Mouse (Mus musculus) embryo, embryonic 10 days (tissue): ENCODE data around the gene Tst.

Source experiments
- DNase-seq: peaks from one replicate; pipeline ENCODE4 v3.0.0-alpha.2; 2015; ENCODE audit warnings: low spot score

Gene Tst

GRCm38 (mm10) chr15:78405517-78406211 lies at the start of gene Tst:
Gene Tst (minus strand): TSS chr15:78405907.
- DNase-seq = peak; percentile 91

DNA sequence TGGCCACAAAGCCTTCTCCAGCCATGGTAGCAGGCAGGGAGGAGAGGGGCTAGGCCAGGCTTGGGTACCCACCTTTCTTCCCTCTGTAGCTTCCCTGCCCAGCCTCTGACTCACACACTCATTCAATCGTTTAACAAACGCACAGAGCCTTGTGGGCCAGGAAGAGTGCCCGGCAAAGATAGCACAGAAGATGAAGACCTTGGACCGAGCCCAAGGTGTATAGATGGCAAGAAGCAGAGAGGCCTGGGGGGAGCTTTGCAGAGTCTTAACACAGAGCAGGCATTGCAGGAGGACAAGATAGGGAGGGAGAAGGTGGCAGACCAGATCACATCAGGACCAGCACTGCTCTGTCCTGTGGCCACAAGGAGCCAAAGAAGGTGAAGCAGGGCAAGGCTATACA lies 49.5 kb upstream of the Tst start:
- no peak for DNase-seq

GRCm38 (mm10) chr15:78452929-78453328 lies 47.2 kb upstream of the Tst start:
- no peak for DNase-seq

GRCm38 (mm10) chr15:78451201-78451600 lies 45.5 kb upstream of the Tst start:
- DNase-seq = no peak

GRCm38 (mm10) chr15:78450419-78450768 lies 44.7 kb upstream of the Tst start:
- DNase-seq = no peak

- peak; percentile 49 for DNase-seq
Observed at GRCm38 (mm10) chr15:78449694-78450418, 44.1 kb upstream of the Tst start.

DNA sequence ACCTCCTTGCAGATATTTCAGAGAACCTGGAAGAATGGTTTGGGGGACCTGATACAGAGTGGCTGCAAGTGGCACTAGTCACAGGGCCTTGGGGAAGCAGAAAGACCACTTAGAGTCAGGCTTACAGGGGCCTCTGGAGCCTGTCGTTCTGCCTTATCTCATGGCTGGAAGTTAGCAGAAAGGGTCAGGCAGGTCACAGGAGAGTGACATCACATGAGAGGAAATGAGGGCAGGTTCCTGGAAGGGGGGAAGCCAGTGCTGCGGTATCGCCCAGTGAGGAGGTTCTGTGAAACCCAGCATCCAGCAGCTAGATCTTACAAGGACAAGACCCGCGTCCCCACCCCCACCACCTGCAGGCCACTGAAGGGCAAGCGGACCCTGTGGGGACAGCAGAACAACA lies 43.4 kb upstream of the Tst start:
- DNase-seq = peak; percentile 37

DNA sequence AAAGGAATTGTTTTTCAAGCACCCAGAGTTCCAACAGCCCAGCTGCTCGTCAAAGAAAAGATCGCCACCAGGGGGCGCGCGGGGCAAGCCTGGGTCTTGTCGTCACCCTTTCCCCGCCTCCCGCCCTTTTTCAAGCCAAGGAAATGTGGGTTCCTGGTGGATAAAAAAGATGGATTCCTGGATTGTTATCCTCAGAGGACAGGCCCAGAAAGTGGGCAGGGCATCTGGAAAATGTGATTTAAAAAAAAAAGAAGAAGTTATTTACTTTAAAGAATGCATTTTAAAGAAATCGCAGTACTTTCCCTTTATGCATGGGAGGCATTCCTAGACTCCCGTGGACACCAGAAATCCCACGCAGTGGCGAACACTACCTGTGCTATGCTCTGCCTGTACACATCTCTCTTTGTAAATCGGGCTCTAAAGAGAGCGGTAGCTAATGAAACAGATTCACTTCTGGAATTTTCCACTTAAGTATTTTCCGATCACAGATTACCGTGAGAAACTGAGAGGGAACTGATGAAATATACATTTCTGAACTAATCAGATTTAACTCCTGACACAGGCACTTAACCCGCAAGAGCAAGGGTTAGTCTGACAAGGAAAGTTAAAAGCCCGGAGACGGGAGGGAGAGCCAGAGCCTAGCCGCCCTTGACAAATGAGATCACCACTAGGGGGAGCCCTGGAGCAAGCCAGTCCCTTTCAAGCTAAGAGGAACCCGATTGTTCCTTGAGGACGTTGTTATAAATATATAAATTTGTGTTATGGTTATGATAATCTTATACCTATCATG lies 42.2 kb upstream of the Tst start:
- DNase-seq = peak; percentile 94

GRCm38 (mm10) chr15:78447121-78447520 lies 41.4 kb upstream of the Tst start:
- no peak for DNase-seq

GRCm38 (mm10) chr15:78443857-78444256 lies 38.1 kb upstream of the Tst start:
- no peak for DNase-seq

DNA sequence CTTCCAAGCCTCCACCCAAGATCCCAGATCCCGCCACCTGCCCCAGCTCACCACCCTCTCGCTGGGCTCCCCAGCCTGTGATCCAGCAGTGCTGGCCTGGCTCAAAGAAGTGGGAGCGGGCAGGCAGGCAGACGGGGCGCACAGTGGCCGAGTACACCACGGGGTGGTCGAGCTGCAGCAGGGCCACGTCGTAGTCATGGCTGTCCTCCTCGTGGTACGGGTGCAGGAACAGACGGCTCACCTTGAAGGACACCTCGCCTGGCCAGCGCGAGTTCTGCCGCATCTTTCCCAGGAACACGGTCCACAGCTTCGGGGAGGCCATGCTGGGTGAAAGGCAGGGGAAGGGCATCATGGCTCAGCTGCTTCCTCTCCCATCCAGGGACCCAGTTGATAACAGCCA lies 36.5 kb upstream of the Tst start:
- no peak for DNase-seq

- no peak for DNase-seq
Observed at GRCm38 (mm10) chr15:78438973-78439372, 33.3 kb upstream of the Tst start.

GRCm38 (mm10) chr15:78438505-78438904 lies 32.8 kb upstream of the Tst start:
- DNase-seq = no peak

DNA sequence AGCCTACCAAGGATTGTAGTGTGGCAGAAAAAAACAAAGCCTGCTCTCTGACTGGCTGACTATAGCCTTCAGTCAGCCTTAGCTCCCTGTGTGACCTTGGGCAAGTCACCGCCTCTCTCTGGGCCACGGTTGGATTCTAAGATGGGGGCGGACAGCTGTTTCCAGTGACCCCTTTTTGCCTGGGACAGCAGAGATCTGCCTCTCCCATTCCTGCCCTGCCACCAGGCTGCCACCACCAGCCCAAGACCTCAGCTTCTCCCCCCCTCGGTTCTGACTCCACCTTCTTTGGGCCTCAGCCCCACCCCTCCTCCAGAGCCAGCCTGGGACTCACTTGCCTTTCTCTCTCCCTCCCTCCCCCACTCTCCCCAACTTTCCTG lies 32.3 kb upstream of the Tst start:
- no peak for DNase-seq

DNA sequence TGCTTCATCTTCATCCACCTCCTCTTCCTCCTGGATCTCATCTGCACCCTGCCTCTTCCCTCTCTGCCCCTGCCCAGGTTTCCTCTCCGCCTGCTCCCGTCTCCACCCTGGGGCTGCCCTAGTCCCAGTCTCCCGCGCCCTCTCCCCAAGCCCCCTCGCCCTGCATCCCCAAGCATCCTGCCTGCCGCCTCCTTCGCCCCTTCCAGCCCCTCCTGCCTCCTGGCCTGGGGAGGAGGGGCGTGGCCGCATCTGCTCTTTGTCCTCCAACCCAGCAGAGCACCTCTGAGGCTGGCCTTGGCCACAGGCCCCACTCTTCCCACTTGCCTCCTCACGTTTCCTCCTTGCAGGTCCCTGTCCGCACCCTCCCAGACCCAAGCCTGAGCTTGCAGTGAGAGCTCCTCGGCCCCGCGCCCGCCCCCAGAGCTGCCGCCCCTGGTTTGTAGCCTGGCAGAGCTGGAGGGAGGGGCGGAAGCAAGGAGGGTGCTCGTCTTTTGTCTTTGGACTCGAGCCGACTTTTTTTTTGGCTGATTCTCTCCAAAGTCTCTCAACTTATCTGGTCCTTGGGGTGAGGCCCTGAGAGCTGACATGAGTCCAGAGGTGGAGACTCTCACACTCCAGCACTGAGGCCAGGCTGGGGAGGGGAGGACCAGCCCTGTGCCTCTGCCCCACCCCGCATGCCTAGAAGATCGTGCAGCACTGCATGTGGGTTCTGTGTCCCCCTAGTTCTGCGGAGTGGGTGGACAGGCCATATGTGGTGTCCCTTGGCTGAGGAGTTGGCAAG lies 31.7 kb upstream of the Tst start:
- DNase-seq = peak; percentile 66

GRCm38 (mm10) chr15:78436380-78437192 lies 30.9 kb upstream of the Tst start:
- DNase-seq = peak; percentile 69

GRCm38 (mm10) chr15:78435681-78436080 lies 30.0 kb upstream of the Tst start:
- DNase-seq = no peak

- DNase-seq = peak; percentile 83
Observed at GRCm38 (mm10) chr15:78434896-78435520, 29.3 kb upstream of the Tst start.

GRCm38 (mm10) chr15:78431541-78432121 lies 25.9 kb upstream of the Tst start:
- DNase-seq = no peak

DNA sequence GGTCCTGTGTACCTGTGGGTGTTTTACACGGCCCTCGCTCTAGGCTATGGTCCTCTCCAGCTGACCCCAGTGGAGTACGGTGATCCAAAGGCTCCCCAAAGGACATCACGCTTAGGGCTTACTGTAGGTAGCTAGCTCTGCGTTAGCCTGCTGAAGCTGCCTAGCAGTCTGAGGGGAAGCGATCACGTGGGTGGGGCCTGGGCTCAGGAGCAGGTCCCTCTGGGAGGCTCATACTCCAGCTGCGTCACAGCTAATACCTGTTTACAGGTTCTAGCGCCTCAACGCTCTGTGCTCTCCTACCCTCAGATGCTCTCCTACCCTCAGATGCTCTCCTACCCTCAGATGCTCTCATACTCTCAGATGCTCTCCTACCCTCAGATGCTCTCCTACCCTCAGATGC lies 25.2 kb upstream of the Tst start:
- no peak for DNase-seq
